Mouse (Mus musculus) lung, adult 2 months (tissue): ENCODE measurements at regions not wholly inside any gene's neighbourhood (a gene's known extent, or its start where the extent isn't known, plus 50 kb on each side); places are given as distances from the start of the nearest gene placed in this dataset.

Experiments used
- CTCF ChIP-seq: fragments of 200-500 bp; IDR thresholded peaks from 2 replicates; pipeline ENCODE4 v1.5.1; 2011; ENCODE audit warnings: mild to moderate bottlenecking, low read length, control low read depth; ENCODE audit not compliant: insufficient read depth
- POLR2A ChIP-seq: fragments of 200-500 bp; IDR thresholded peaks from 2 replicates; pipeline ENCODE4 v1.6.1; 2011; ENCODE audit warnings: low read depth, mild to moderate bottlenecking, control low read depth, low read length, borderline replicate concordance; ENCODE audit errors: extremely low read depth

DNA sequence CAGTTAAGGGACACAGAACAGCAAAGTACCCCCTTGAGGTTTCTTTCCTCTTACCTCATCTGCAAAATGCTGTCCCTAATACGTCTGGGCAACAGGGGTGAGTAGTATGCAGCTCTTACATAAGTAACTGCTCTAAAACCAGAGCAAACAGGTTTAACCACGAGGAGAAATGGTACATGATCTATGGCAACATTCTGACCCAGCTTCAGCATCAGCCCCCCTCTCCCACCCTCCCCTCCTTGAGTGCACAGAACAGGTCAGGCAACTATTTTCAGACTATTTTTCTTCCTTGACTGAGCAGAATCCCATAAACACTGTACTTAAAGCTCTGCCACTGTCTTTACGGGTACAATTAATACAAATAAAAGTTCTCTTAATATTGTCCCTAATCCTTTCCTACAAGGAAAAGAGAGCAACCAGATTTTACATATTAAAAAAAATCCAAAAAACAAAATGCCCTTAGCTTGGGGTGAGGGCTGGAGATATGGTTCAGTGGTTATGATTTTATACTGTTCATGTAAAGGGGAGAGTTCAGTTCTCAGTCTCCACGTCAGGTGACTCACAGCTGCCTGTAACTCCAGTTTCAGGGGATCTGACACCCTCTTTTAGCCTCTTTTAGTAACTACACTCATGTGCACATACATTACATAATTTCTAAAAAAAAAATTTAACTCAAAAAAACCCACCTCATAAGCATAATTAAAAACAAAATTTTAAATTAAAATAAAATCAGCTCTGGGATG is 69.1 kb upstream of the Spdye4c start:
- TF ChIP-seq CTCF, result no peak
- no peak for TF ChIP-seq POLR2A
